ENCODE assay signal across 10 mouse cellular contexts in genomic region chr7:46770706-46771105, GRCm38 (mm10). TPM values are rescaled to one million over a fixed set of nuclear protein-coding genes. Genes with fewer than 3 reads are reported as not detected.
DNase-seq lines count a peak whose midpoint lies in the region; ATAC-seq and TF ChIP-seq lines count a peak whose summit lies in the region.
"Had no signal": no experiment of that assay in that cellular context is flagged by ENCODE, and none has a peak within 500 bp of the region (broad histone marks: within the 10 kb centered on the region; RNA-seq: fewer than 3 reads in every experiment).

No protein-coding gene starts in this region.

- WGBS in forebrain, embryonic 10.5 days = 76% methylated on average over 4 of the region's 4 CpGs
- 69% methylated on average over 4 of the region's 4 CpGs for WGBS in forebrain, embryonic 12.5 days
- WGBS in hindbrain, postnatal 0 days = 63% methylated on average over 4 of the region's 4 CpGs
- 61% methylated on average over 4 of the region's 4 CpGs for WGBS in neural tube, embryonic 11.5 days

- peaks cover 97% of the 10 kb centered on the region for H3K36me3 ChIP-seq in forebrain, embryonic 10.5 days (replicated peaks)
- H3K36me3 ChIP-seq in forebrain, embryonic 12.5 days (replicated peaks) = peaks cover 75% of the 10 kb centered on the region
- peaks cover 62% of the 10 kb centered on the region for H3K36me3 ChIP-seq in hindbrain, postnatal 0 days (ENCODE audit: insufficient read depth, low read length)
- H3K36me3 ChIP-seq in neural tube, embryonic 11.5 days (ENCODE audit: control insufficient read depth, insufficient read depth, low read length) = peaks cover 17% of the 10 kb centered on the region

- no peak for ATAC-seq in forebrain, embryonic 12.5 days (ENCODE audit: low FRiP score)
- no peak for ATAC-seq in hindbrain, postnatal 0 days
- ATAC-seq in neural tube, embryonic 11.5 days (ENCODE audit: insufficient read depth, low FRiP score, low TSS enrichment) = no peak
- ATAC-seq: Patski had no signal

- no peak overlapping the region for H3K4me2 ChIP-seq in forebrain, embryonic 12.5 days
- H3K4me2 ChIP-seq in hindbrain, postnatal 0 days (ENCODE audit: low read depth, low read length) = no peak overlapping the region
- H3K4me2 ChIP-seq in neural tube, embryonic 11.5 days (ENCODE audit: low read depth) = no peak overlapping the region

- TF ChIP-seq CTCF in hindbrain, postnatal 0 days (IDR thresholded peaks at IDR 0.05; ENCODE audit: low read depth) = peak; percentile 97

- H3K4me1 ChIP-seq in forebrain, embryonic 10.5 days = no peaks in the 10 kb centered on the region
- H3K4me1 ChIP-seq in forebrain, embryonic 12.5 days = no peaks in the 10 kb centered on the region
- no peaks in the 10 kb centered on the region for H3K4me1 ChIP-seq in hindbrain, postnatal 0 days (ENCODE audit: insufficient read depth, low read length)
- H3K4me1 ChIP-seq in neural tube, embryonic 11.5 days (ENCODE audit: control insufficient read depth, insufficient read depth, low read length) = no peaks in the 10 kb centered on the region

- H3K9me3 ChIP-seq in forebrain, embryonic 10.5 days = no peaks in the 10 kb centered on the region
- H3K9me3 ChIP-seq in forebrain, embryonic 12.5 days = no peaks in the 10 kb centered on the region
- no peaks in the 10 kb centered on the region for H3K9me3 ChIP-seq in hindbrain, postnatal 0 days (ENCODE audit: low read length)
- no peaks in the 10 kb centered on the region for H3K9me3 ChIP-seq in neural tube, embryonic 11.5 days (ENCODE audit: control insufficient read depth, low read length)

- no peaks in the 10 kb centered on the region for H3K27me3 ChIP-seq in forebrain, embryonic 10.5 days (ENCODE audit: poor library complexity, severe bottlenecking)
- no peaks in the 10 kb centered on the region for H3K27me3 ChIP-seq in forebrain, embryonic 12.5 days
- H3K27me3 ChIP-seq in hindbrain, postnatal 0 days (ENCODE audit: insufficient read depth, low read length) = no peaks in the 10 kb centered on the region
- H3K27me3 ChIP-seq in neural tube, embryonic 11.5 days (ENCODE audit: control insufficient read depth, insufficient read depth, low read length) = no peaks in the 10 kb centered on the region
- H3K27me3 ChIP-seq: Patski had no signal

- peak; percentile 59 for DNase-seq in forebrain, embryonic 10.5 days (ENCODE audit: extremely low spot score, low spot score)
- peak; percentile 18 for DNase-seq in 3134 (ENCODE audit: extremely low read depth, insufficient read length, low spot score)
- peak; percentile 51 to 55 for DNase-seq in adrenal gland, adult 18-20 months (ENCODE audit: low spot score in 2 of 2)
- DNase-seq in embryo, embryonic 10.5 days (ENCODE audit: low spot score) = peak; percentile 82
- DNase-seq in hindbrain, postnatal 0 days (ENCODE audit: low spot score) = peak; percentile 76
- DNase-seq in left cerebral cortex, postnatal 14 days (ENCODE audit: low spot score in 2 of 2) = peak; percentile 37 to 46
- peak; percentile 77 for DNase-seq in neural tube, embryonic 11.5 days (ENCODE audit: low spot score)

- H3K9ac ChIP-seq in forebrain, embryonic 12.5 days = no peak overlapping the region
- H3K9ac ChIP-seq in hindbrain, postnatal 0 days (replicated peaks; ENCODE audit: low read length) = no peak overlapping the region
- H3K9ac ChIP-seq in neural tube, embryonic 11.5 days (ENCODE audit: low read length) = no peak overlapping the region

- intact Hi-C loops in left cerebral cortex, postnatal 14 days (cut with DNase I) = loop anchor here (5.0 kb wide), 1 partner anchor 128 kb away; no protein-coding TSS in a partner anchor

- H3K27ac ChIP-seq in forebrain, embryonic 10.5 days = no peak overlapping the region
- H3K27ac ChIP-seq in forebrain, embryonic 12.5 days = no peak overlapping the region
- no peak overlapping the region for H3K27ac ChIP-seq in hindbrain, postnatal 0 days
- H3K27ac ChIP-seq in neural tube, embryonic 11.5 days (ENCODE audit: low read depth, low read length) = no peak overlapping the region

- H3K4me3 ChIP-seq in forebrain, embryonic 10.5 days = no peak overlapping the region
- H3K4me3 ChIP-seq in forebrain, embryonic 12.5 days (replicated peaks) = no peak overlapping the region
- H3K4me3 ChIP-seq in hindbrain, postnatal 0 days (ENCODE audit: low read length) = no peak overlapping the region
- no peak overlapping the region for H3K4me3 ChIP-seq in neural tube, embryonic 11.5 days (ENCODE audit: low read depth, low read length)

RNA-seq across cellular contexts. Expression of gene Saa2, which starts 19.1 kb away (rescaled TPM):
- 0.35 TPM in 1 of 2 replicates, not detected in the other for polyA plus RNA-seq in forebrain, embryonic 10.5 days (2016; fragmentation: Nextera tagmentation; extraction: Ambion mirVana)
- polyA plus RNA-seq in forebrain, embryonic 12.5 days (2016; fragmentation: Nextera tagmentation; extraction: Ambion mirVana) = not detected in 2 replicates
- not detected for total RNA-seq in adrenal gland, adult 18-20 months (2021)
- 0.05 TPM in 1 of 2 replicates, not detected in the other for total RNA-seq in hindbrain, postnatal 0 days (2014; rRNA removed)
- polyA plus RNA-seq in hindbrain, postnatal 0 days (2015; fragmentation: Nextera tagmentation; extraction: Ambion mirVana) = 0.39 and 1.1 TPM in 2 replicates
- total RNA-seq in left cerebral cortex, postnatal 14 days (2021) = not detected
- polyA plus RNA-seq in neural tube, embryonic 11.5 days (2014; fragmentation: Nextera tagmentation; extraction: Ambion mirVana) = 0.88 TPM in 1 of 2 replicates, not detected in the other
- polyA plus RNA-seq: stomach, embryonic 14.5 days had no signal

RNA-seq across cellular contexts. Expression of gene Hps5, which starts 25.2 kb away (rescaled TPM):
- polyA plus RNA-seq in forebrain, embryonic 10.5 days (2016; fragmentation: Nextera tagmentation; extraction: Ambion mirVana) = 16.2 and 18.7 TPM in 2 replicates
- polyA plus RNA-seq in forebrain, embryonic 12.5 days (2016; fragmentation: Nextera tagmentation; extraction: Ambion mirVana) = 23.9 and 25.3 TPM in 2 replicates
- total RNA-seq in adrenal gland, adult 18-20 months (2021) = 10 to 100 TPM; 23.9 to 26.5 TPM
- 20.3 and 21.6 TPM in 2 replicates for total RNA-seq in hindbrain, postnatal 0 days (2014; rRNA removed)
- polyA plus RNA-seq in hindbrain, postnatal 0 days (2015; fragmentation: Nextera tagmentation; extraction: Ambion mirVana) = 8.9 and 9.8 TPM in 2 replicates
- 10 to 100 TPM; 11.4 to 13.7 TPM for total RNA-seq in left cerebral cortex, postnatal 14 days (2021)
- 18.0 and 21.7 TPM in 2 replicates for polyA plus RNA-seq in neural tube, embryonic 11.5 days (2014; fragmentation: Nextera tagmentation; extraction: Ambion mirVana)

RNA-seq across cellular contexts. Expression of gene Gtf2h1, which starts 25.2 kb away (rescaled TPM):
- 51.2 and 54.1 TPM in 2 replicates for polyA plus RNA-seq in forebrain, embryonic 10.5 days (2016; fragmentation: Nextera tagmentation; extraction: Ambion mirVana)
- polyA plus RNA-seq in forebrain, embryonic 12.5 days (2016; fragmentation: Nextera tagmentation; extraction: Ambion mirVana) = 52.6 and 55.4 TPM in 2 replicates
- total RNA-seq in adrenal gland, adult 18-20 months (2021) = 10 to 100 TPM; 37.6 to 40.3 TPM
- total RNA-seq in hindbrain, postnatal 0 days (2014; rRNA removed) = 26.5 and 26.6 TPM in 2 replicates
- 36.2 and 39.2 TPM in 2 replicates for polyA plus RNA-seq in hindbrain, postnatal 0 days (2015; fragmentation: Nextera tagmentation; extraction: Ambion mirVana)
- total RNA-seq in left cerebral cortex, postnatal 14 days (2021) = 10 to 100 TPM; 37.0 to 39.3 TPM
- polyA plus RNA-seq in neural tube, embryonic 11.5 days (2014; fragmentation: Nextera tagmentation; extraction: Ambion mirVana) = 55.0 and 55.9 TPM in 2 replicates

RNA-seq across cellular contexts. Expression of gene Saa1, which starts 27.9 kb away (rescaled TPM):
- polyA plus RNA-seq in forebrain, embryonic 10.5 days (2016; fragmentation: Nextera tagmentation; extraction: Ambion mirVana) = 0.33 and 0.48 TPM in 2 replicates
- not detected in 2 replicates for polyA plus RNA-seq in forebrain, embryonic 12.5 days (2016; fragmentation: Nextera tagmentation; extraction: Ambion mirVana)
- total RNA-seq in adrenal gland, adult 18-20 months (2021) = not detected
- not detected in 2 replicates for total RNA-seq in hindbrain, postnatal 0 days (2014; rRNA removed)
- polyA plus RNA-seq in hindbrain, postnatal 0 days (2015; fragmentation: Nextera tagmentation; extraction: Ambion mirVana) = 0.32 and 0.43 TPM in 2 replicates
- total RNA-seq in left cerebral cortex, postnatal 14 days (2021) = not detected
- polyA plus RNA-seq in neural tube, embryonic 11.5 days (2014; fragmentation: Nextera tagmentation; extraction: Ambion mirVana) = 0.77 and 2.1 TPM in 2 replicates
- polyA plus RNA-seq: Patski had no signal

RNA-seq across cellular contexts. Expression of gene Saa4, which starts 38.3 kb away (rescaled TPM):
- not detected in 2 replicates for polyA plus RNA-seq in forebrain, embryonic 10.5 days (2016; fragmentation: Nextera tagmentation; extraction: Ambion mirVana)
- not detected in 2 replicates for polyA plus RNA-seq in forebrain, embryonic 12.5 days (2016; fragmentation: Nextera tagmentation; extraction: Ambion mirVana)
- not detected for total RNA-seq in adrenal gland, adult 18-20 months (2021)
- not detected in 2 replicates for total RNA-seq in hindbrain, postnatal 0 days (2014; rRNA removed)
- polyA plus RNA-seq in hindbrain, postnatal 0 days (2015; fragmentation: Nextera tagmentation; extraction: Ambion mirVana) = not detected in 2 replicates
- total RNA-seq in left cerebral cortex, postnatal 14 days (2021) = not detected
- polyA plus RNA-seq in neural tube, embryonic 11.5 days (2014; fragmentation: Nextera tagmentation; extraction: Ambion mirVana) = not detected in 2 replicates
- polyA plus RNA-seq: Patski; stomach, embryonic 14.5 days had no signal

Comparison
In these comparisons a context has a peak if more than half of its experiments do, and no peak if none do; other contexts are left out.
1. DNase-seq: peak in every context shown above with its lines; median percentile 82 in embryo, embryonic 10.5 days; 77 in neural tube, embryonic 11.5 days; 76 in hindbrain, postnatal 0 days; 59 in forebrain, embryonic 10.5 days; 53 in adrenal gland, adult 18-20 months; 42 in left cerebral cortex, postnatal 14 days; 18 in 3134.